Mouse (Mus musculus) small intestine, adult 2 months (tissue): ENCODE measurements at regions not wholly inside any gene's neighbourhood (a gene's known extent, or its start where the extent isn't known, plus 50 kb on each side); places are given as distances from the start of the nearest gene placed in this dataset.

Source experiments
- CTCF ChIP-seq: fragments of 200-500 bp; IDR thresholded peaks from 2 replicates; pipeline ENCODE4 v1.5.1; 2012; ENCODE audit warnings: low read depth, mild to moderate bottlenecking, control low read depth, inconsistent platforms, low read length, moderate library complexity, mixed read lengths; ENCODE audit not compliant: insufficient replicate concordance, insufficient read length; ENCODE audit errors: extremely low read depth
- POLR2A ChIP-seq: fragments of 200-500 bp; IDR thresholded peaks from 2 replicates; pipeline ENCODE4 v1.6.1; 2012; ENCODE audit warnings: low read depth, mild to moderate bottlenecking, control low read depth, inconsistent platforms, low read length, moderate library complexity

DNA sequence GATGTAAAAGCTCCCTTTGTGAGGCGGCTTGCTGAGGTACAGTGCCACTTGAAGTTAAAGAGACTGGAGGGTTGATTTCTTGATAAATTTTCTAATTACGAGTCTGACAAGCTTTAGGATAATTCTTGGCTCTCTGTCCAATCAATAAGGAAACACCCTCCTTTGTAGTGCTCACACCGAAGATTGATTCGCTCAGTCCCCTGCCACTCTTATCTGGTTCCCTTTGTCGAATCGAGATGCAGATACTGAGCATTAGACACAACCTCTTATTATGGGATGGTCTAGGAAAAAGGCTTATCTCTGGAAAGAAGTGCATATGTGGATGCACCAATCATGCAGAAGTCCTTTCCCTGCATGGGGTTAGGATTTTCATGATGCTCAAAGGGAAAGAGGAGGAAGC is 261.5 kb upstream of the Cntnap4 start:
- TF ChIP-seq CTCF = no peak
- no peak for TF ChIP-seq POLR2A
